Mouse (Mus musculus) thymus, adult 2 months (tissue): ENCODE data around the gene Gm48552. TPM values are rescaled to one million over a fixed set of nuclear protein-coding genes. Genes with fewer than 3 reads are reported as not detected.
A peak's percentile ranks its signal among the peaks of the same experiment; 100 is the strongest.

Source experiments
- DNase-seq: peaks from one replicate; pipeline ENCODE4 v3.0.0; 2021
- H3K27ac ChIP-seq: fragments of 200-500 bp; 2 replicates; pipeline ENCODE4 v1.5.1; 2012; ENCODE audit warnings: low read length, control low read depth; ENCODE audit not compliant: control insufficient read depth, insufficient read depth
- H3K27me3 ChIP-seq: fragments of 200-500 bp; 2 replicates; pipeline ENCODE4 v1.6.1; 2012; ENCODE audit warnings: mild to moderate bottlenecking, low read length, moderate library complexity, mixed read lengths; ENCODE audit not compliant: control insufficient read depth, insufficient read depth
- H3K36me3 ChIP-seq: fragments of 200-500 bp; 2 replicates; pipeline ENCODE4 v1.6.1; 2012; ENCODE audit warnings: mild to moderate bottlenecking, low read length, moderate library complexity; ENCODE audit not compliant: control insufficient read depth, insufficient read depth
- H3K4me1 ChIP-seq: fragments of 200-500 bp; replicated peaks from 2 replicates; pipeline ENCODE4 v1.6.1; 2012; ENCODE audit warnings: low read length; ENCODE audit not compliant: control insufficient read depth, insufficient read depth
- H3K4me3 ChIP-seq: fragments of 200-500 bp; 2 replicates; pipeline ENCODE4 v1.5.1; 2012; ENCODE audit warnings: mild to moderate bottlenecking, low read length, control low read depth, moderate library complexity; ENCODE audit not compliant: control insufficient read depth, insufficient read depth
- CTCF ChIP-seq: fragments of 200-500 bp; IDR thresholded peaks from 2 replicates; pipeline ENCODE4 v1.5.1; 2012; ENCODE audit warnings: mild to moderate bottlenecking, control low read depth, low read length, moderate library complexity, borderline replicate concordance; ENCODE audit not compliant: control insufficient read depth, poor library complexity, insufficient read depth; ENCODE audit errors: extremely low read depth
- POLR2A ChIP-seq: fragments of 200-500 bp; IDR thresholded peaks from 2 replicates; pipeline ENCODE4 v1.6.1; 2012; ENCODE audit warnings: mild to moderate bottlenecking, low read length, control low read depth, moderate library complexity; ENCODE audit not compliant: control insufficient read depth, poor library complexity, insufficient read depth; ENCODE audit errors: extremely low read depth
- WGBS: fragments of 180-500 bp; shearing (Covaris S2); methylation state at CpG from one replicate; pipeline ENCODE4 v1.1.7; 2018; 5-methylcytosine and 5-hydroxymethylcytosine counted together
- polyA plus RNA-seq: library from polyadenylated mRNA; depleted of rRNA; stranded (reverse); fragments of >200 nt; gene quantifications from 2 replicates; pipeline ENCODE4 v1.2.3, GENCODE M21; 2012

Gene Gm48552
- polyA plus RNA-seq, 1 experiment: 8.4 TPM

DNA sequence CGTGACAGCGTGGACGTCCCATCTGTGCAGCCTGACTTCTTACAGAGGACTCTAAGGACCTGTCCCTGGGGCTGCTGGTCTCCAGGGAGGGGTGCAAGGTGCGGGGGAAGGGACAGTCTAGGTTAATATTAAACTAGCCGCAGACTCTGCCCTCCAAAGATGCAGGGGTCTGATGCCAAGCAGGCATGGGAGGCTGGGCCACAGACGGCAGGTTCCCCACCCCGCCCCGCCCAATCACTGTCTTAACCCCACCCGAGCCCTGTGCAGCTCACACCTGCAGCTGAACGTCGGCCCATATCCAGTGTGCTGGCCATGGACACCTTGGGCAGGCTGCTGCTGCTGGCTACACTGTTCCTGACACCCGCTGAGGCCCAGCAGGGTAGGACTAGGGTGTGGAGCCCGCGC lies 4.0 kb downstream of the Gm48552 start, which contains the start of gene Smim24:
Gene Smim24, plus strand, starts transcription at position 271 of the 405 bp plus-strand sequence.
- peak within 1 kb of the TSS; percentile 53 for H3K27ac ChIP-seq
- DNase-seq: no peak
- no peak for TF ChIP-seq POLR2A
- no peak for TF ChIP-seq CTCF
- peak within 1 kb of the TSS; percentile 63 for H3K4me3 ChIP-seq
- no peaks in the 10 kb centered on the region for H3K27me3 ChIP-seq
- 55% methylated on average over 14 of the region's 14 CpGs for WGBS
- peaks cover 2% of the 10 kb centered on the region for H3K36me3 ChIP-seq
- peaks cover 27% of the 10 kb centered on the region for H3K4me1 ChIP-seq

DNA sequence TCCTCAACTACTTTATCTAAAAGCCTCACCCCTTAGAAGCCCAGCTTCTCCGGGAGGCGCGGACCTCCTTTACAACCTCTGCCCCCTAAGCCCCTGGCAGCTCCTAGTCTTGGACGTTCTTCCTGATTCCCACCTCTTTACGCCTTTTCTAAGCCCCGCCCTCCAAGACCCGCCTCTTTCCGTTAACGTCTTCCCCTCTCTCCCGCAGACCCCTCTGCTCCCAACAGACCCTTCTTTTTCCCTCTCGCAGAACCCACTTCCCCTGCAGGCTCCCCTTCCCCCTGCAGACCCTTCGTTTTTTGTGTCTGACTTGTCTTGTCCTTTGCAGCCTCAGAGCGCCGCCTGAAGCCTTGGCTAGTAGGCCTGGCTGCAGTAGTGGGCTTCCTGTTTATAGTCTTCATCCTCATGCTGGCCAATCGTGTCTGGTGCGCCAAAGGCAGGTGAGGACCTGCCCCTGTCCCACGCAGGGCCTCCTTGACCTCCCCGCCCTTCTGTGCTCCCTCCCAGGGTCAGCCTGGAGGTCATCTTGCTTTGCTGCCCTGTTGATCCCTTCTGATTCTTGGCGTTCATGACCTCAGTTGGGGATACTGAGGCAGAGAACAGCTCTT lies 4.8 kb downstream of the Gm48552 start:
- peak overlapping the region; percentile 53 for H3K27ac ChIP-seq
- no peak for TF ChIP-seq CTCF
- 0 out of 2 replicates have a peak, but pooled peaks have one; percentile 12 for TF ChIP-seq POLR2A
- no peaks in the 10 kb centered on the region for H3K27me3 ChIP-seq
- peaks cover 27% of the 10 kb centered on the region for H3K4me1 ChIP-seq
- peak overlapping the region; percentile 63 for H3K4me3 ChIP-seq
- no peaks in the 10 kb centered on the region for H3K36me3 ChIP-seq
- WGBS: 7% methylated on average over 19 of the region's 19 CpGs
- peak; percentile 75 for DNase-seq

DNA sequence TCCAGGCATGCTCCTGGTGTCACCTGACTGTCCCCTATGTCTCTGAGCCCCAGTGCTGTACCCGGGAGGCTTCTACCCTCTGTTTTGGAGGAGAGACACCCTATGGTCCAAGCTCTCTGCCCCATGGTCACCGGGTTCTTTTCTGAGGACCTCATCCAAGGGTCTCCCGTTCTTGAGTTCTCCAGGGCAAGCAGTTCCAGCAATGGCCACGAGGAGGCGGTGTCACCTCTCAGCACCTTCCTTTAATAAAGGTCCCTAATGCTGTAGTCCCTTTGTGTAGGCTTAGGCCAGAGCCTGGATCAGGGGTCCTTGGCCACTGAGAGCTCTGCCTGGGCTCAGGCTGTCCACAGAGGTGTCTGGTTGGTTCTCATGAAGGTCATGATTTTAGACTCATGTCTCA lies 6.3 kb downstream of the Gm48552 start:
- Histone ChIP-seq H3K27me3 (no peaks in the 10 kb centered on the region), H3K4me3 (no peak overlapping the region), H3K4me1 (peaks cover 27% of the 10 kb centered on the region), H3K27ac (no peak overlapping the region), H3K36me3 (no peaks in the 10 kb centered on the region)
- TF ChIP-seq POLR2A: no peak
- peak; percentile 91; the same call in 1 of the 2 replicates for TF ChIP-seq CTCF
- 26% methylated on average over 5 of the region's 5 CpGs for WGBS
- DNase-seq: peak; percentile 67

DNA sequence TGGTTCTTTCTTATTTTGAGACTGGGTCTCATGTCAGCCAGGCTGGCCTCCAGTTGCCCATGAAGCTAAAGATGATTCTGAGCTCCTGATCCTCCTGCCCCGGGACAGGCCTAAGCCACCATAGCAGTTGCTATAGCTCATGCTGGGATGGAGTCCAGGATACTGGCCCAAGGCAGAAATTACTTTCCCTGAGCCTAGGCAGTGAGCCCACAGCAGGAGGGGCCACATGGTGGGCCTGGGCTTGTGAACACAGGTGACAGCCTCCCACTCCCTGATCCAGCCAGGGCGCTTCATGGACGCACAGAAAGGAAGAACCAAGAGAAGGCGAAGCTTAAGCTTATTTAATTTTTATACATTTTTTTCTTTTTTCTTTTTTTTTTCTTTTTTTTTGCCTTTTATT lies 7.1 kb downstream of the Gm48552 start:
- no peak overlapping the region for H3K4me3 ChIP-seq
- no peaks in the 10 kb centered on the region for H3K36me3 ChIP-seq
- H3K4me1 ChIP-seq: peaks cover 27% of the 10 kb centered on the region
- no peaks in the 10 kb centered on the region for H3K27me3 ChIP-seq
- TF ChIP-seq POLR2A (no peak), CTCF (no peak)
- H3K27ac ChIP-seq: no peak overlapping the region
- WGBS: 94% methylated on average over 4 of the region's 4 CpGs
- no peak for DNase-seq

DNA sequence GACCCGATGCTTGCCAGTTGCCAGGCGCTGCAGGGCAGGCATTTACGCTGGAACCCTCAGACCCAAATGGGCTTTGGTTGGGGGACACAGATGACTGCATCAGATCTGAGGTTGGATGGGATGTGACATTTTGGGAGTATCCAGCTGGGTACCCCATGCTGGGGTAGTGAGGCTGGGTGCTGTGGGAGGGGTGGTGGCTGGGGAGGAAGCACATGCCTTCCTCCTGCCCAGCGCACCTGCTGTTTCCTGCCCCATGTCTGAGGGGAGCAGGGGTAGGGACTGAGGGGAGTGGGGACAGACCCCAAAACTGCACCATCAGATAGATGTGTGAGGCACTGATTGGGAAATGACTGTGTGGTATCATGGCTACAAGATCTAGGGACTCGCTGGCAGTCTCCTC lies 7.9 kb downstream of the Gm48552 start:
- Histone ChIP-seq H3K27ac (no peak overlapping the region), H3K36me3 (no peaks in the 10 kb centered on the region), H3K27me3 (no peaks in the 10 kb centered on the region), H3K4me3 (no peak overlapping the region), H3K4me1 (peaks cover 27% of the 10 kb centered on the region)
- 15% methylated on average over 5 of the region's 5 CpGs for WGBS
- no peak for TF ChIP-seq CTCF
- no peak for TF ChIP-seq POLR2A
- no peak for DNase-seq

DNA sequence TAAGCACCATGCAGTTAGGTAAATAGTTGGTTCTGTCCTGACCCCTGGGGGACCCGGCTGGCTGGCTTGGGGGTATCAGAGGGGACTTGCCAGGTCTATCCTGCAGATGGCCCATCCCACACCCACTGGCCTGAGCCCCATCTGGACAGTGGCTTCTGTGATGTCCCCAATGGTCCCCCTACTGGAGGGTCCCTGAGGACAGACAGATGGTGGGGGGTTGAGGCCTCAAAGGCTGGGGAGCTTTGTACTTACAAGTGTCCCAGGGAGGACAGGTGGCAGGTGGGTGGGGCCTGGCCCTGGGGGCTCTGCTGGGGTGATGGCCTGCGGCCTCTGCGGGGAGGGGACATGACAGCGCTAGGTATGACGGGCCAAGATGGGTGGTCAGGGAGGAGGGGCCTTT lies 10.5 kb downstream of the Gm48552 start:
- Histone ChIP-seq H3K4me3 (no peak overlapping the region), H3K27ac (no peak overlapping the region), H3K4me1 (peaks cover 10% of the 10 kb centered on the region), H3K27me3 (no peaks in the 10 kb centered on the region), H3K36me3 (no peaks in the 10 kb centered on the region)
- WGBS: 98% methylated on average over 5 of the region's 5 CpGs
- TF ChIP-seq POLR2A (no peak), CTCF (no peak)
- DNase-seq: no peak
